Mouse (Mus musculus) heart, adult 8-10 months (tissue): ENCODE measurements around the gene Nxn. TPM values are rescaled to one million over a fixed set of nuclear protein-coding genes. Genes with fewer than 3 reads are reported as not detected.

Experiments
- DNase-seq: peaks from one replicate; pipeline ENCODE4 v3.0.0; 2022; ENCODE audit warnings: low spot score
- total RNA-seq, 4 experiments: library from RNA; stranded (reverse); gene quantifications; 2 replicates each; pipeline ENCODE4 v1.2.4; 2022

The Nxn gene
- 10 to 100 TPM in 3 of 4 experiments, 1 to 10 TPM in 1; 9.8 to 13.0 (median 11.0) TPM for total RNA-seq

DNA sequence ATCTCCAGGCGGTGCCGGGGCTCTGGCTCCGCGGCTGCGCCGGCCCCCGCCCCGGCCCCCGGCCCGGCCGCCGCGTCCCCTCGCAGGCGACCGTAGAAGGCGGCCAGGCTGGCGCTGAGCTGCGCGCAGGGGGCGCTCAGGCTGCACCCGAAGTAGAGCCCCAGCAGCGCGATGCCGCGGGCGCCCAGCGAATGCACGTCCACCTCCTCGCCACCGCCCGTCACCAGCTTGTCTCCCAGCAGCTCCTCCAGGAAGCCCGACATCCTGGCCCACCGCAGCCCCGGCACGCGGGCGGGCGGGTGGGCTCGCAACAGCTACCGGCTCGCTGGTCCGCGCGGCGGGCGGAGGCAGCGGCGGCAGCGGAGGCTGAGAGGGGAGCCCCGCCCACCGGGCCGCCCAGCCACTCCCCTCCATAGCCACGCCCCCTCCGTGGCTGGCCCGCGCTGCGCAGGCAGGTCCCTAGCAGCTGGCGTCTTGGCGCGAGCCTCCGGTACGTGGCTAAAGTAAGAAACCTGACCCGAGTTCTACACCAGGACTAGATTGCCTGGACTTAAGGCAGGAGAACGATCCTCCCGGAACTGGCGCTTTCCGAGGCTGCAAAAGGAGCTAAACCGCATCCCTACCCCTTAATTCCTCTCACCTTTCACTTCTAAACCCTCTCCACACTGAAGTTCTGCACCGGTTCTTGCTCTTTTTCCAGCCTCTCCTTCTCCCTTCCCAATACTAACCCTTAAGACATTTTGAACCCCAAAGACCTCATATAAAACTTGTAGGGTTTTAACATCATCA, at the start of gene Nxn:
TSS of gene Nxn (minus strand) at position 343 of the 789 bp plus-strand sequence.
- DNase-seq: peak; percentile 93

DNA sequence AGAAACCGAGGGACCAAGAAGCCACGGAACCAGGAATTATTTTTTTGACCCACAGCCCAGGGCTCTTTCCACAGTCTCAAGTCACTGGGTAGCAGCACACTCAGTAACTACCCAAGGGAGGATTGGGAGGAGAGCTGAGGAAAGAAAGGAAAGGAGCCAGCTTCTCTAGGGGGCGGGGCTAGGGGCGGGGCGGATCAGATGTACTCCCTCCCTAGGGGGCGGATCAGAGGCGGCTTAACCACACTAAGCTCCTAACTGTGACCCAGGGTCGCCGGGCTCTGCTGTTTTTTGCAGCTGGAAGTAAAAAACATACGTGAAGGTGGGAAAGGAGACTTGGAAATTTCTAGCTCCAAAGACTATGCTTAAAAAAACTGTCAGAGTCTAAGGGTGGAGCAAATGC, 47.3 kb upstream of the Nxn start:
- DNase-seq: no peak

DNA sequence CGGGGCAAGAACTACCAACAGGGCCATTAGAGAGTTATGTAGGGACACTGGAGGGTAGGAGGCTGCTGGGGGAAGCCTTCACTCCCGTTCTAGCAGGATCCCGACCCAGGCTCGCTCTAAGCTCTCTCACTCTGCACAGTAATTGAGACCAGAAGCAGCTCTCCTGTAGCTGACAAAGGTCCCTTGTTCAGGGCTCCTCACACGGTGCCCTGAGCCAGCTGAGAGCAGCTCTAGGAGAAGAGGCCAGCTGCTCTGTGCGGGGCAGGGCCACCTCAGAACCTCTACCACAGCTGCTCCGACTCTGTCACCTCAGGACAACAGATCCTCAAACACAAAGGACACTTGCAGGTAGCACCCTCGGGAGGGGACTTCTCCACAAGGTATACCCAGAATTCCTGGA, 46.5 kb upstream of the Nxn start:
- DNase-seq: no peak

DNA sequence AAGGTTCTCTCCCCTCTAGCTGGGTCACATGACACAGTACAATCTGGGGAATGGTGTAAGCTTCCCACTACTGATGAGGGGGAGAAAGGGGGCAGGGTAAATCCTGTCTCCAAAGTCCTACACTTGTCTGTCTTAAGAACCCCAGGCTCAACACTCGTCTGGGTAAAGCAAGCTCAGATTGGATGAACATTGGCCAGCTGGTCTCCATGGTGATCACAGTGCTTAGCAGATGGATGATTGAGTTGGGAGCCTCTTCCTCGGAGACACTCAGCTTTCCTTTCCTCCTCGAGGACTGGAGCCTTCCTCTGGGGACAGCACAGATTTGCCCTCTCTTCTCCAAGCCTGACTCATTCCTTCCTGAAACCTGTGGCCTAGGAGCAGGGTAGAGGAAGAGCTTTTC, 40.7 kb upstream of the Nxn start:
- DNase-seq: no peak

DNA sequence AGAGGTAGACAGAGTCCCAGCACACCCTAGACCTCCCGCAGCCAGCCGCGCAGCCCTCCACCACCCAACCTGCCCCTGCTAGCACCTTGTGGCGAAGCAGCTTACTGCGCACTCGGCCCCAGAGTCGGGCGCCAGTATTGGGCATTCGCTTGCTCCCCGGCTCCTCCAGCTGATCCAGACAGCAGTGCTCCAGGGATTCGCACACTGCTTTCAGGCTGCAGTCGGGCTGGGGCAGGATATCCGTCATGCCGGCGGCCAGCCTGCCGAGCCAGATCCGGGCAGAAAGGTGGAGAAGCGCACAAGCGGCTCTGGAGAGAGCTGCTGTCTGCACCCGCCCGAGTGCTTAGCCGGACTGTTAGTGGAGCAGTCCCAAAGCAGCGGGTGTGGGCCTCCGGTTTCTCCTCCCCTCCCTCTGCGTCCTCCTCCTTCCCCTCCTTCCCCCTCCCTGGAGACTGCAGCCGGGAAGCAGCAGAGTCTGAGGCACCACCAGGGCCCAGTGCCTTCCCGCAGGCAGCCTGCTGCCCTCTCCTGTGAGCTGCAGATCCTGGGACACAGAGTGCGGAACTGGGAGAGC, 38.0 kb upstream of the Nxn start:
- DNase-seq: peak; percentile 63

DNA sequence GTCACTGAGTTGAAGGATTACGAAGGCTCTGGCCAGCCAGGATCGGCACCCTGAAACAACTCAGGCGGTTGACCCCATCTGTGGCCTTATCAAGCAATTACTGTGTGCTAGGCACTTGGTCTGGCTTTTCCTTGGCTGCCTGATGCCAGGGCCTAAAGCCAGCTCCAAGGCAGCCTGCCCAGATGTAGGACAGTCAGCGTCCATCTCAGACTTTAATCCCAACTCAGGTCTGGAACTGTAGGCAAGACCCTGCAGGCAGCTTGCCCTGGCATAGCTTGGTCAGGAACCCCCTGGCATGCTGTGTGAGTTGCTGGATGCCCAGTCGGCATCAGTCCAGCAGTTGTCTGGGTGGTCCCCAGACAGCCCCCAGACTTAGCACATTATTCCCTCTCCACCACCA, 37.1 kb upstream of the Nxn start:
- no peak for DNase-seq

DNA sequence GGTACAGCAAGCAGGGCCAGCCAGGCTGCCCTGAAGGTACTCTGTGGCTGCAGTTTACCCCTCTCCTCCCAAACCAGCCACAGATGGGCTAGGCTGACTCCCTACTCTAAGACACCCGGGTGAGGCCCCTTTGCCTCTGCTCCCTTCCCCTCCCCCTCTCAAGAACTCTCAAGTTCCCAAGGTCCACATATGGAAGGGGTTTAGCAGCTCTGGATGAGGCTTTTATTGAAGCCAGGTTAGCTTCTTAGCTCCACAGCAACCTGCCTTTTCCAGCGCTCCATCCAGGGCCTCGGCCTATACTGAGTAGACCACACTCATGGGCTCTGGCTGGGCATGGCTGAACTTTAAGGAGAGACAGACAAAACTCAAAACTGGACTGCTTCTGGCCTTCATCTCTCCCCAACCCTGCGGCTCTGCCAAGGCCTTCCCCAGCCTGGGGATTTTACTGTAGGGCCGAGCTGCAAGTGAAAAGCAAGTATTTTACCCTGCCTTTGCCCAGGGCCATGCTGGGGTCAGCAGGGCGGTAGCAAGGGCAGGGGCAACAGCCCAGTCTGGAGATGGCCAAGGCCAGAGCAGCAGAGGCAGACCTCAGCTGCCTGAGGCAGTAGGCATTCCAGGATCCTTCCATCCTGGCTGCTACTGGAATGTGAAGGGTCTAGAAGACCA, 31.2 kb upstream of the Nxn start:
- DNase-seq: no peak

DNA sequence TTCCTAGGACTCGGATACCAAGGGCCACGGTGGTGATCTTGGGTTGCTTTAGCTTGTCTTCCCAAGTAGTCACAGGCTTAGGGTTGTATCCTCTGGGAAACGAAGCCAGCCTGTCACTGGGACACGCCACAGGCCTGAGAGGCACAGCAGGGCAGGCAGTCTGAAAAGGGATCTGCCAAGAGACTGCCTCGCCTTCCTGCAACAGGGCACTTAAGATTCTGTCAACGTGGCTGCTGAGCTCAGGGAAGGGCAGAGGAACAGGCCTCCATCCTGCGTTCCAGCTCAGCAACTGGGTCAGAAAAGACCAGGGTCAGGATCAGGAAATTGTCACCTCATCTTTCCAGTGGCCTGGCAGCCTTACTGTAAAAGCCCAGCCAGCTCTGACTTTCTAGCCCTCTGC, 30.6 kb upstream of the Nxn start:
- DNase-seq: no peak

DNA sequence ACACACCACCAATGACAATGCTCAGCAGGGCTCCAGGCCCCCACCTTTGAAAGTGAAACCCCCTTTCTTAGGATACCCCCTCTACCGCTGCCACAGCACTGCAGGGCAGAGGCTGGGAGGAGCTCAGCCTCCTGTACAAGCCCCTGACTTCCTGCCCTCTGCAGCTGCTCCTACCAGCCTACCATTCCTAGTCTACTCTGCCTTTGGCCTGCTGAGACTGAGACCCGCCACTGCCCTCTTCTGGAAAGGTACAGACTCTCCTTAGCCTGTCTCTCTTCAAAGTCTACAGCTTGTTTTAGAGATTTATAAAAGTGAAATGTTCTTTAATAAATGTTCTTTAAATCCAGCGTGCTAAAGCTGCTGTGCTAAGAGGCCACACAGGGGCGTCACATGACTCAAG, 30.1 kb upstream of the Nxn start:
- no peak for DNase-seq

DNA sequence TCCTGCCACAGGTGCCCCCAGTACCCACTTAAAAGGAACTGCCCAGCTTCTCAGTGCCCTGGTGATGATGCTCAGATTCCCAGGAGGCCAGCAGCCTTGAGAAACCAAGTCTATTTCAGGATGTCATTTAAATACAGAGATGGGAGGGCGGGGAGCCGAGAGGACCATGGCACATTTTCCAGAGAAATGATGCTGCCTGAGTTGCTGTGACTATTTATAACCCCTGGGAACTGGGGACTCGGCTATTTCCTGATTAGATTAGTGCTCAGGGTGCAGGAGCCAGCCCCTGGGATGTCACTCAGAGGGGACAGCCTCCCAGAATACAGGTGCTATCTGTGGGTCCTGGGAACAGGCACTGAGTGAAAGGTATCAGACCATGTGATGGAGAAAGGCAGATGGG, 28.8 kb upstream of the Nxn start:
- DNase-seq: peak; percentile 48

DNA sequence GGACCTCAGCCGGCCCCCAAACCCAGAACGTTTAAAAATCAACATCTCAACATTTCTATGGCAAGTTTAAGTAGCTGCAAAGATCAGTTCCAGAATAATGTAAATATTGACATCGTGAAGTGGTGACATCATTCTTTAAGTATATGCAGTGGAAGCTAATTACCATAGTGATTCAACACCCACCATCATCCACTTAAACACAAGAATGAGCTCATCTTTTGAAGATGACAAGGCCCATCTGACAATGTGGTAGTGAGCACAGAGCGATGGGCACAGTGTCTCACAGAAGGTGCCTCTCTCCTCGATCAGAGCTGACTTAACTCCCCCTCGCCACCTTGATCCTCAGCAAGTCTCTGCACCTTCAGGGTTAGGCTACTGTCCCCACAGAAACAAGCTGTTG, 26.8 kb upstream of the Nxn start:
- no peak for DNase-seq

DNA sequence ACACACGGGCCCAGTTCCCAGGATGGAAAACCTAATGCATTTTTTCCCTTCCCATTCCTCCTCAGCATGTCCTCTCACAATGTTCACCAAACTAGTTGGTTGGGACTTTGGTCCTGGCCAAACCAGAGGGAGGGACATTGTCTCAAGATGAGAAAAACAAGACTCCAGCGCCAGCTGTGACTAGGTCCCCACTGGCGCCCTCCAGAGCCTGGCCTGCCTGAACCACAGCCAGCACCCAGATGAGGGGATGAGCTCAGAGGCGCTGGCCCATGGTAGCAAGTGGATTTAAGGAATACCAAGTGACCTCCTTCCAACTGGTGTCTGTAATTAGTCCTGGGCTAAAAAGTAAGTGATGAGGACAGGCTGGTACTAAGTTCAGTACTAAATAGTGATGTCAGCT, 22.0 kb upstream of the Nxn start:
- no peak for DNase-seq

DNA sequence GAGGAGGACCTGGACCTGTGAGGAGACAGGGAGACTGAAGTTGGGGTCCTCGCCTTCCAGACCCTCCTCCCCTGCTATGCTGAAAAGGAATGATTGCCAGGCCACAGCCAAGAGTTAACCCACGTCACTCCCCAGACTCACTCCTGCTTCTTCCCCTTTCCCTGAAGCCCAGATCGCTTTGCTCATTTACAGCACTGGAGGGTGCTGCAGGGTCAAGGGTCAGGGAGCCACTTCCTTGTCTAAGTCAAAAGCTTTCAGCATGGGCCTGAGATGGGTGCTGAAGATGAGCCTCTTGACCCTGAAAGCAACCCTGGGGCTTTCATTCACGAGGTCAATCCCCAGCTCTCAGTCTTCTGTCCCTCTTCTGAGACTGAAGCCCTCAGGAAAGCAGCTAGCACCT, 20.2 kb upstream of the Nxn start:
- no peak for DNase-seq

DNA sequence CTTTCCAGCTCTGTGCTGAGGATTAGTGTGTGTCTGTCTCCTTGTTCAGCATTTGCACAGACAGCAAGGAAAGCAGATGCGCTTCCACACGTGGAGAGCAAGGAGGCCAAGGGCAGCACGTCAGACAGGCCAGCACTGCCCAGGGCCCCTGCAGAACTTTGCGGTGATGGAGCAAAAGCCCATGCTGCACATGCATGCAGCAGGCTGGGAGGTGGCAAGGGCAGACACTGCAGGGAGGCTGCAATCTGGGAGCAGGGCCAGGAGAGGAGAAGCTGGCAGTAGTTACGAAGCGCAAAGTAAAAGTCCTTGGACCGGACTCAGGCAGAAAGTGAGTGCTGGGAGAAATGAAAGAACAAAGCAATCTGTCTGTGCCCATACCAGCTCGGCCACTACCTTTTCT, 19.5 kb upstream of the Nxn start:
- DNase-seq: no peak

DNA sequence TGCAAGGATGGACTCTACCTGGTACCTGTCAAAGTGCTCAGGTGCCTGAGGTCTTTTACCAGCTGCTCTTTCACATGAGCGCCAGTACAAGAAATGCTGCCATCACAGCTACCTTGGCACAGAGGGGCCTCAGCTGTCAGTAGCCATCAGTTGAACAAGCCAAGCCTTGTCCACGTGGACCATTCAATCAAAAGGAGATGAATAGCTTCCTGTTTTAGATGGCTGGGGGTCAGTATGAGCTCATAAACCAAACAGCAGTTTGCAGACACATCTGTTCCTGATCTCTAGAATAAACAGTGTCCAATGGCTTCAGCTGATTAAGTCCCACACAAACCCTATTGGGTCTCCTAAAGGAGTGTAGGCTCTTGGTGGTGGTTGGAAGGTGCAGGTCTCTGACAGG, 17.0 kb upstream of the Nxn start:
- DNase-seq: no peak

DNA sequence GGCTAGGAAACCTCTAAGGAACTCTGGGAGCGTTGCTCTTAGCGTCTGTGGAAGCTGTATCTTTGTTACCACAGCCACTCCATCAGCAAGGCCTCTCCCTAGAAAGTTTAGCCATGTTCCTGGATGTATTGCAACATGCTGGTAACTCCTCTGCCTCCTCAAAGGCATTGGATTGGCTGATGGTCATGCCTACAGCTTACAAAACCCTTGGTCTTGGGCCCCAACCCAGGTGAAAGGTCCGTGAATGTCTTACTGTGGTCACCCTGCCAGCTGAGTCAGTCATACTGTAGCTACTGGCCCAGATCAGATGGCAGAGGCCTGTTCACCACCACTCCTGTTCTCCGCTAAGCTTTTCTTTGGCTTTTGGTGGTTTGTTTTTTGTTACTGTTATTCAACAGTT, 16.1 kb upstream of the Nxn start:
- no peak for DNase-seq

DNA sequence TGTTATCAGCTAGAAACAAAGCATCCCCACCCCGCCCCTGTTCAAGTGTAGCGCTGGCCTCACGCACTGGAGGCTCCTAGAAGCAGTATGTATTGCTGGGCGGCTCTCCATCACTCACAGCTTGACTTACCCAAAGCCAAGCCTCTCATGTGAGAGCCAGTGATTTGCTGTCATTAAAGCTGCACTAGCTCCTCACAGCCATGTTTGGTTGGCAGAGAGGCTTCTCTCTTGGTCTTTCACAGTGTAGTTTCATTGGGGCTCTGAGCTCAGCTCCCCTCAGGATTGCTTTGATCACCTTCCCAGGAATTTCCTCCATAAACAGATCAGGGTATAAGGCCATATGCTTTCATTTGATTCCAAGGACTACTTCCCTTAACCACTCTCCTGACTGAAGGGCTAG, 14.3 kb upstream of the Nxn start:
- no peak for DNase-seq

DNA sequence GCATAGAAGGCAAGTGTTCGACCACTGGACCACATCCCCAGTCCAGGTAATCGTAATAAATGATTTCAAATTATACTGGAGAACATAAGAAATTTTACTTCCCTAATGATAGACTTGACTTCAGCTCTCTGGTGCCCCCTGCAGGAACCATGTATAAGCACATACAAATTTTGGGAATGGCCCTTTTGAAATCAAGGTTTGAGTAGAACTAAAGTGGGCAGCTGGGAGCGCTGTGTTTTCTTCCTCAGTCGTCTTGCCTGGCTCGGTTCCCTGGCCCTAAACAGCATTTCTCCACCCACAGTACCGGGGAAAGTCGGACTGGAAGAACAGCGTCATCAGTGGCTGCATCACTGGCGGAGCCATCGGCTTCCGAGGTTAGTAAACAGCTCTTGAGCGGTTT, 11.9 kb upstream of the Nxn start:
- peak; percentile 38 for DNase-seq

DNA sequence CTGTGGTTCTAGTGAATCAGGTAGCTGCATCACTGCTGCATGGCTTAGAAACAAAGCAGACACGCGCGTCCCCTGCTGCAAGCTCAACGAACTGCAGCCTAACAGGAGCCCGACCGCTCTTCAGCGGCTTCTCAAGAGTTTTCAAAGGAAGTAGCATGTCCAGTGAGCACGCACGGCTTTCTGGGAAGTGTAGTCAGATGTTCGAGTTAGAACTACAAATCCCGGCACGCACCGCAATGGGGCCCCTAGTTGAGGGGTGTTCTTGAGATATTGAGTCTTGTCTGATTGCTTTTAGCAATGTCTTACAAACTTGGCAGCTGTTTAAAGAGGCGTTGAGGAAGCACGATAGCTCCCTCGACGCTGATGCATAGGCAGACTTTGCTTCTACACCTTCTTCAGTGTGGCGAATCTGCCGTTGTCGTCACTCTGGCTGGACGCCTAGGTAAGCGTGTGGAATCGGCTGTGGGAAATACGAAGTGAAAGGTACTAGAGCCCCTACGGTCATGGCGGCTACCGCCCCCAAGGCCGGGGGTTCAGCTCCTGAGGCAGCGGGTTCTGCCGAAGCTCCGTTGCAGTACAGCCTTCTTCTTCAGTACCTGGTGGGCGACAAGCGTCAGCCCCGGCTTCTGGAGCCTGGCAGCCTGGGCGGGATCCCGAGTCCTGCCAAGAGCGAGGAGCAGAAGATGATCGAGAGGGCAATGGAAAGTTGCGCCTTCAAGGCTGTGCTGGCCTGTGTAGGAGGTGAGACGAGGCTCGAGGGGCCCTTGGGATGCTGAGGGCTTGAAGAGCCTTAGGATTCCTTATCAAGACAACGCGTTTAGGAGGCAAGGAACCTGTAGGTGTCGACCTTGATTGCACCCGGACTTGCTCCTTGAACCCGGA, 8.0 kb upstream of the Nxn start, which contains the start of gene Timm22:
TSS of gene Timm22 (plus strand) at position 251 of the 882 bp plus-strand sequence.
- DNase-seq: peak; percentile 99

DNA sequence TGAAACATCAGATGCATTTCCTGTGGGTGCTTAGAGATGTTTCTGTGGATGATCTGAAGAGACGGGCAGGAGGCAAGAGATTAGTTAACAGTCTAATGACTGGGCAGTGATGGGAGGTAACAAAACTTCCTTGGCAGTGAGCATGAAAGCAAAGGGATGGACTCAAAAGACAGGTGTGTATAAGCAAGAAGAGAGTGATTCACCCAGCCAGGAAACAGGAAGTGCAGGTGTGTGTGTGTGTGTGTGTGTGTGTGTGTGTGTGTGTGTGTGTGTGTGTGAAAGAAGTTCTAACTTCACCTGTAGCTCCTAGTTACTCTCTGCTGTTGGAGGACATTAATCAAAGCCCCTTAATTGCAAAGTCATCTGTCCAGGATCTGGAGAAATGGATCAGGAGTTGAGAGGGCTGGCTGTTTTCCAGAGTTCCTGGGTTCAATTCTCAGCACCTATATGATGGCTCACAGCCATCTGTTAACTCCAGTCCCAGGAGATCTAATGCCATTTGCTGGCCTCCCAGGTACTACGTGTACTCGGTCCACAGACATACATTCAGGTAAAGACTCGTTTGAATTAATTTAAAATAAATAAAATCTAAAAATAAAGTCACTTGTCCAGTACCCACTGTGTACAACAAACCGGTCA, 6.8 kb upstream of the Nxn start:
- no peak for DNase-seq

DNA sequence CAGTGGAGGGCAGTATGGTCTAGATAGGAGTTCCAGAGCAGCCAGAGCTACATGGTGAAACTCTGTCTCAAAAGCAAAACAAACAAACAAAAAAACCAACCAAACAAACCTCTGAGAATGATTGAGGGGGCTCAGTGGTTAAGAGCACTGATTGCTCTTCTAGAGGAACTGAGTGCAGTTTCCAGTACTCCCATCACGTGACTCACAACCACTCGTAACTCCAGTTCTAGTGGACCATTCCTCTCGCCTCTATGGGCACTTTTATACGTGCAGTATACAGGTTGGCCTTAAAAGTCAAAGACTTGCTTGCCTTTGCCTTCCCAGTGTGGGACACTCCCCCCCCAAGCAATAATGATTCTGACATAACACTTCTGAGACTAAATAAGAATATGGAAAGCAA, 6.2 kb upstream of the Nxn start:
- DNase-seq: no peak

DNA sequence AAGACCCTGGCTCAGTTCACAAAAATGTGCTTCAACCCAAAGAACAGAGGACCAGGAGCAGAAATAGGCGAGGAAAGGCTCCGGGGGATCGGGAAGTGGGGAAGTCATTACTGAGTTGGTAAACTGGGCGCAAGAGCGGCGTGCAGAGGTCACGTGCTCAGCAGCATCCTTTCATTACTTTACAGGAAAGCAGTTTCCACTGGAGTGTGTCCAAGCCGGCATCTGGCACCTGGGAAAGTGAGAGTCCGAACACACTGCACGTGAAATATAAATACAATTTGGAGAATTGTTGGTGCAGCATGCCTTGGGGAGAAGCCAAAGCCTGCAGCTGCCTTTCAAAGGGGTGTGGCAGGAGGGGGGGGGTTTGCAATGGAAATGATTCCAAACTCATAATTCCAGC, 2.5 kb upstream of the Nxn start:
- DNase-seq: no peak
